Mouse (Mus musculus) left cerebral cortex, postnatal 10 days (tissue): ENCODE data around the gene Evi5. TPM values are rescaled to one million over a fixed set of nuclear protein-coding genes. Genes with fewer than 3 reads are reported as not detected.
A peak's percentile ranks its signal among the peaks of the same experiment; 100 is the strongest.

ENCODE experiments used
- DNase-seq, 2 experiments: peaks; one replicate each; pipeline ENCODE4 v3.0.0; 2021 to 2022; ENCODE audit warnings: low spot score in 2 of 2, mixed read lengths in 1 of 2; ENCODE audit errors: extremely low spot score in 1 of 2
- intact Hi-C: fragments of 180-260 bp; cut with DNase I; formaldehyde crosslinking; loops from one replicate; pipeline ENCODE4 v1.15.1; 2025
- total RNA-seq, 2 experiments: library from RNA; stranded (reverse); gene quantifications; 2 replicates each; pipeline ENCODE4 v1.2.3; 2021

The Evi5 gene
- total RNA-seq, 2 experiments from 2014 or later = 67.0 to 72.2 TPM

GRCm38 (mm10) chr5:107877053-107877452 is 2.1 kb upstream of the Evi5 start:
- intact Hi-C loops = no loop called here
- no peak for DNase-seq

DNA sequence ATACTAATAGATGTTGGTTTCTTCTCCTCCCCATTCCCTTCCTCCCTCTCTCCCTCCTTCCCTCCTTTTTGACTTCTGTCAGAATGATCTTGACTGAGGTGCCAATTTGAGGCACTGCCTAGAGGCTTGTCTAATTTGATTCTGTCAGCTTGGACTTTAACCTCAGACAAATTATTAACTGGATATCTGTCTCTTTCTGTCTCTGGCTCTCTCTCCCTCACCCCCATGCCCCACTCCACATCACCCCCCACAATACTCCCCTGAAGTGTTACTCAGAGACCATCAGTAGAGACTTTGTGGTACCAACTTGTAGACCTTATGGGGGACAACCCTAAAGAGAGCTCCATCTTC is 329 bp upstream of the Evi5 start:
- intact Hi-C loops = no loop called here
- DNase-seq = no peak

- intact Hi-C loops = no loop called here
- no peak for DNase-seq
Observed at GRCm38 (mm10) chr5:107873886-107874302, 1.0 kb downstream of the Evi5 start.

- intact Hi-C loops = no loop called here
- DNase-seq = no peak
Observed at GRCm38 (mm10) chr5:107873330-107873729, 1.6 kb downstream of the Evi5 start.

DNA sequence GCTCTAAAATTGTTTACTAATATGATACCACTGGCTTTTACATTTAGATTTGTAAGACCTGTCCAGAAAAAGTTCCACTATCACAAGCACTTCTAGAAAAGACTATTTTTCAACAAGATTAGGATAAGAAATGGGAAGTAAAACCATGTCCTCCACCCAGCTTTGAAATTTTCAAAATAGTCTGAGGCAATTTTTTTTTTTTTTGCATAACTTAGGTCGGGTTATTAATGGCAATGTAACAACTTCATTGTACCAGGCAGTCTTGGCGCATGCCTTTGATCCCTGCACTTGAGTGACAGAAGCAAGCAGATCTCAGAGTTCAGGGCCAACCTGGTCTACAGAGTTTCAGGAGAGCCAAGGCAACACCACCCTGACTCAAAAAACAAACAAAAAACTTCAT is 5.2 kb downstream of the Evi5 start:
- intact Hi-C loops = no loop called here
- no peak for DNase-seq

GRCm38 (mm10) chr5:107868905-107869424 is 5.9 kb downstream of the Evi5 start:
- peak; percentile 88 to 96 for DNase-seq
- intact Hi-C loops = no loop called here

GRCm38 (mm10) chr5:107867970-107868904 is 6.7 kb downstream of the Evi5 start:
- intact Hi-C loops = no loop called here
- DNase-seq = peak in 1 of 2 experiments; percentile 66

- no peak for DNase-seq
- intact Hi-C loops = no loop called here
Observed at GRCm38 (mm10) chr5:107866127-107867126, 8.5 kb downstream of the Evi5 start.

DNA sequence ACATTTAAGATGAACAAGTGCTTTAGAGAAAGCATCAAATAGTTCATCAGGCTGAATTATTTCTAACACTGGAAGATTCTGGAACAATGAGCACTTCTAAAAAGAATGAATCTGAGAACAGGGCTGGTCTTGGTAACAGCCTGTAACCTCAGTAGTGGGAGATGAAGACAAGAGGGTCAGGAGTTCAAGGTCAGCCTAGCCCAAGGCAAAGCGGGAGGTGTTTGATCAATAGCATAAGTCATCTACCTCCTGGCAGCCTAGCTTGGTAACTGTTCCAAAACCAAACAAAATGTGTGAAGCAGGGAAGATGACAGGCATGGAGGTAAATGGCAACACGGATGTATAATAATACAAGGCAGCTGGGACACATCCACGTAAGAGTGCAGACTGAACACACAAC is 10.9 kb downstream of the Evi5 start:
- DNase-seq = no peak
- intact Hi-C loops = no loop called here

DNA sequence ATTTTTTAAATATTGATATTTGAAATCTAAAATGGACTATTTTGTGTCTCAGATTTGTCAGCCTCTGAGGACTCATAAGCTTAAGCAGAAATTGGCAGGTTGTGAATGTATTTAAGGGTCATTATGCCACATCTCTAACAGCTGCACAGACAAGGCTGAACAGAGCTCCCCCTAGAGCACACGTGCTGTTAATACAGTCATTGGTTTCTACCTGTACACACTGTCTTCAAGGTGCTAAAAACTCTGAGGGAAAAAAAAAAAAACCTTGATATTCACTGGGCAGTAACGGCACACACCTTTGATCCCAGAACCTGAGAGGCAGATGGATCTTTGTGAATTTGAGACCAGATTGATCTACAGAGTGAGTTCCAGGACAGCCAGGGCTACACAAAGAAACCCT is 15.9 kb downstream of the Evi5 start:
- intact Hi-C loops = no loop called here
- no peak for DNase-seq

DNA sequence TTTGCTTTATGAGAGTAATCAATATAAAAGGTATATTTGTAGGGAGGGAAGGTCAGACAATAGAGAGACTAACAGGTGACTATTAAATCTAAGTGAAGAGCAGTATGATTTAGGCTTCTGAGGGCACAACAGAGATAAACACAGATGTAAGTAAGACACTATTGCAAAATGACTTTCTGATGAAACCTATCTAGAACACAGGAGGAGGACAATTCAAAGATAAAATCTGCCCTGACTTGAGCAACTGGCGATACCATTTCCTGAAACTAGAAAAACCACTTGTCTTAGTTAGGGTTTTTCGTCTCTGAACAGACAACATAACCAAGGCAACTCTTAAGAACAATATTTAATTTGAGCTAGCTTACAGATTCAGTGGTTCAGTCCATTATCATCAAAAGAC is 19.4 kb downstream of the Evi5 start:
- no peak for DNase-seq
- intact Hi-C loops = no loop called here

DNA sequence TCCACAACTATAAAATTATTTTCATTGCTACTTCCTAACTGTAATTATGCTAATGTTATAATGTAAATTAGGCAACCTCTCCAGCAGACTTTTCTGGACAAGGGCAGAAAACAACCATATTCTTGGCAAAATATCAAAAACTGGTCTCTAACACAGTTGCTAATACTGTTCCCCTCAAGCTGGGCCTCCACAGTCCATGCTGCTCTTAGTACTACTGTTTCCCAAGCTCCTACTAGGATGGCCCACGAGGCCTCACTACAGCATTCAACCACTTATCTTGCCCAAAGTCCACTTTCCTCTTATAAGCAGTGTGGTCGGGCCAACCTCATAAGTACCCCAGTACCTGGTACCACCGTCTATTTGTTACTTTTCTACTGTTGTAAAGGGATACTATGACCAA is 20.4 kb downstream of the Evi5 start:
- intact Hi-C loops = no loop called here
- no peak for DNase-seq

DNA sequence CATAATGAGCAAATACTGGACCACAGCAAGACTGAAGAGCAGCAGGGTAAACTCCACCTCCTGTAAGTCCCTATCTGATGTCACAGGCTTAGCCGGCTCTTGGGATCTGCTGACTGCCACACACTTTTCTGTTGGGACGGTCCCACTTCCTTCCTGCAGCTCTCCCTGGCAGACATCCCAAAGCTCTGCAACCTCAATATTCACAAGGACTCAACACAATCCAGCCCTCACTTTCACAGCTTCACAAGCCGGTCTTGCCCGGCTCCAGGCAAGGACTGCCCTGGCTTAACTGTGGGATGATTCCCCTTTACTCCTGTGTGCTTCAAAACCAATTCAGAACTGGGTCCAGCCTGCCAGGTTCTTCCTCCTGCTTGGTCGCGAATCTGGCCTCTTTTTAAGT is 21.1 kb downstream of the Evi5 start:
- intact Hi-C loops = no loop called here
- peak in 1 of 2 experiments; percentile 47 for DNase-seq

DNA sequence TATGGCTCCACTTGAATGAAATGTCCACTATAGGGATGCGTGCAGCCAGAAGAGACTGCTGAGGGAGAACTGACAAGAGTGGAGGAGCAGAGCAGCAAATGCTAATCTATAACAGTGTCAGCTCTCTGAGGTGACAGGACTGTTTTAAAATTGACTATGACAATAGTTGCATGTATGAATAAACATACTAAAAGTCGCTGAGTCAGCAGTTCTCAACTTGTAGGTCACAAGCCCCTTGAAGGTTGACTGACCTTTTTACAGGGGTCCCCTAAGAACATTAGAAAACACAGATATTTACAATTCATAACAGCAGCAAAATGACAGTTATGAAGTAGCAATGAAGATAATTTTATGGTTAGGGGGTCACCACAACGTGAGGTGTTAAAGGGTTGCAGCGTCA is 25.9 kb downstream of the Evi5 start:
- DNase-seq = no peak
- intact Hi-C loops = no loop called here

- intact Hi-C loops = no loop called here
Observed at GRCm38 (mm10) chr5:107847817-107848216, 27.1 kb downstream of the Evi5 start.

GRCm38 (mm10) chr5:107847349-107847748 is 27.6 kb downstream of the Evi5 start:
- intact Hi-C loops = no loop called here
- DNase-seq = peak in 1 of 2 experiments; percentile 45

More at GRCm38 (mm10) chr5:107847817-107848216, 27.1 kb downstream of the Evi5 start:
- no peak for DNase-seq

DNA sequence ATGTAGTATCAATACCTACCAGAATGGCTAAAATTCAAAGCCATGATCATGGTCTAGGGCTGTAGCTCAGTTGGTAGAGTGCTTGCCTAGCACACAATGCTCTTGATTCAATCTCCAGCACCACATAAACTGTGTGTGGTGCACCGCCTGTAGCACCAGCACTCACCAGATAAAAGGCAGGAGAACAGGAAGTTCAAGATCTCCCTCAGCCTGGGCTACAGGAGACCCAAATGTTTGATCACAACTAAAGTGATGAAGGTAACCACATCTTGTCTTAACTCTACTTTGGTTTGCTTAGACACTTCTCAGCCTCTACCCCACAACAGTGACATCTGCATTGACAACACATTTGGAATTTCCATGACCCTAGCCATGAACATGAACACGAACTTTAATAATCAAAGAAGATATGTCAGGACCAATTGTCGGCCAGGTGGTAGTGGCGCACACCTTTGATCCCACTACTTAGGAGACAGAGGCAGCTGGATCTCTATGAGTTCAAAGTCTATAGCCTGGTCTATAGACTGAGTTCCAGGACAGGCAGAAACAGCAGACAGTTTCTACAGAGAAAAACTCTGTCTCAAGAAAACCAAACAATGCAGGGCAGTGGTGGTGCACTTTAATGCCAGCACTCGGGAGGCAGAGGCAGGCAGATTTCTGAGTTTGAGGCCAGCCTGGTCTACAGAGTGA is 34.2 kb downstream of the Evi5 start:
- intact Hi-C loops = no loop called here

GRCm38 (mm10) chr5:107838891-107839644 is 35.8 kb downstream of the Evi5 start:
- intact Hi-C loops = no loop called here
- DNase-seq = no peak

More for the DNA sequence above, 34.2 kb downstream of the Evi5 start:
- no peak for DNase-seq
